Mouse (Mus musculus): ENCODE data around the gene Ccdc177.

GRCm38 (mm10) chr12:80728207-80728606 lies 32.3 kb downstream of the Ccdc177 start:
- no peak for TF ChIP-seq POLR2A (IDR thresholded peaks at IDR 0.05; ENCODE audit: low read depth, low read length)
- TF ChIP-seq EP300 (IDR thresholded peaks at IDR 0.05; ENCODE audit: low read length) = no peak
- peak in 1 of 2 experiments; percentile 9; a peak in 1 of 4 replicates for TF ChIP-seq CTCF (conservative IDR thresholded peaks at IDR 0.05 in 1 of 2, IDR thresholded peaks at IDR 0.05 in 1 of 2; ENCODE audit: low read depth in 2 of 2, low read length in 2 of 2)
- no peak for TF ChIP-seq POLR2AphosphoS2 (IDR thresholded peaks at IDR 0.05; ENCODE audit: low read depth, low read length)
- TF ChIP-seq MAX (IDR thresholded peaks at IDR 0.05; ENCODE audit: low read length) = no peak
- TF ChIP-seq MAZ (IDR thresholded peaks at IDR 0.05; ENCODE audit: low read depth, low read length) = no peak
- no peak for TF ChIP-seq CHD2 (IDR thresholded peaks at IDR 0.05; ENCODE audit: low read length)

Measured in CH12.LX (cell line).